Mouse (Mus musculus) bone marrow macrophage, adult 2 months (primary cell): ENCODE results near the gene Atr. TPM values are rescaled to one million over a fixed set of nuclear protein-coding genes. Genes with fewer than 3 reads are reported as not detected.

Source experiments
- H3K27ac ChIP-seq: 2 replicates; pipeline ENCODE4 v1.5.1; 2012; ENCODE audit warnings: low read depth, low read length; ENCODE audit not compliant: insufficient read depth
- H3K4me1 ChIP-seq: 2 replicates; pipeline ENCODE4 v1.6.1; 2012; ENCODE audit warnings: low read length; ENCODE audit not compliant: control insufficient read depth, insufficient read depth
- H3K4me3 ChIP-seq: 2 replicates; pipeline ENCODE4 v1.5.1; 2012; ENCODE audit warnings: mild to moderate bottlenecking, low read length, moderate library complexity; ENCODE audit not compliant: insufficient read depth
- CTCF ChIP-seq: IDR thresholded peaks from 2 replicates; pipeline ENCODE4 v1.5.1; 2012; ENCODE audit warnings: low read depth, mild to moderate bottlenecking, low read length, moderate library complexity
- POLR2A ChIP-seq: IDR thresholded peaks from 2 replicates; pipeline ENCODE4 v1.6.1; 2012; ENCODE audit warnings: mild to moderate bottlenecking, low read depth, low read length, borderline replicate concordance
- polyA plus RNA-seq: library from polyadenylated mRNA; stranded (reverse); fragments of >200 nt; gene quantifications from 2 replicates; pipeline ENCODE4 v1.2.4, GENCODE M21; 2012; ENCODE audit not compliant: missing spikeins, insufficient read depth, insufficient read length

Gene Atr
- polyA plus RNA-seq, 1 experiment = 7.8 TPM

- no peak for TF ChIP-seq CTCF
- TF ChIP-seq POLR2A = no peak
- Histone ChIP-seq H3K27ac (no peak overlapping the region), H3K4me1 (peaks cover 7% of the 10 kb centered on the region; the same call in 1 of the 2 replicates), H3K4me3 (no peak overlapping the region)
These were observed 103.7 kb downstream of the Atr start for GRCm38 (mm10) chr9:95961058-95961457.

- Histone ChIP-seq H3K27ac (no peak overlapping the region), H3K4me1 (0 out of 2 replicates have a peak, but pooled peaks cover 2% of the 10 kb centered on the region), H3K4me3 (no peak overlapping the region)
- no peak for TF ChIP-seq CTCF
- TF ChIP-seq POLR2A = no peak
These were observed 106.6 kb downstream of the Atr start for GRCm38 (mm10) chr9:95964037-95964436.

GRCm38 (mm10) chr9:95978279-95978678 lies 120.9 kb downstream of the Atr start:
- Histone ChIP-seq H3K4me3 (no peak overlapping the region), H3K27ac (no peak overlapping the region), H3K4me1 (no peaks in the 10 kb centered on the region)
- TF ChIP-seq CTCF = no peak
- no peak for TF ChIP-seq POLR2A

- Histone ChIP-seq H3K4me3 (no peak overlapping the region), H3K4me1 (no peaks in the 10 kb centered on the region), H3K27ac (no peak overlapping the region; the same call in 1 of the 2 replicates)
- no peak for TF ChIP-seq CTCF
- no peak for TF ChIP-seq POLR2A
These were observed 122.5 kb downstream of the Atr start for GRCm38 (mm10) chr9:95979896-95980295.

- no peak for TF ChIP-seq CTCF
- no peak for TF ChIP-seq POLR2A
These were observed 134.9 kb downstream of the Atr start for GRCm38 (mm10) chr9:95992255-95992654.

More at GRCm38 (mm10) chr9:95992255-95992654, 134.9 kb downstream of the Atr start:
- H3K4me3 ChIP-seq = no peak overlapping the region
- no peaks in the 10 kb centered on the region for H3K4me1 ChIP-seq
- no peak overlapping the region for H3K27ac ChIP-seq

Other genes with a start within 250 kb of the Atr start
- gene Pcolce2, start 220.0 kb upstream of the Atr start, polyA plus RNA-seq = not detected in 2 replicates
- gene Trpc1, start 107.2 kb upstream of the Atr start, polyA plus RNA-seq = 0.12 and 0.37 TPM in 2 replicates
- not detected in 2 replicates for gene Pls1, start 12.3 kb upstream of the Atr start, polyA plus RNA-seq
- 20.1 and 23.5 TPM in 2 replicates for gene Xrn1, start 97.2 kb downstream of the Atr start, polyA plus RNA-seq